Mouse (Mus musculus): Measurements from ENCODE around the gene Gpr155. TPM values are rescaled to one million over a fixed set of nuclear protein-coding genes. Genes with fewer than 3 reads are reported as not detected.

Gpr155 gene
- polyA plus RNA-seq, 2 experiments from 2014 or later = 15.1 to 19.5 TPM

DNA sequence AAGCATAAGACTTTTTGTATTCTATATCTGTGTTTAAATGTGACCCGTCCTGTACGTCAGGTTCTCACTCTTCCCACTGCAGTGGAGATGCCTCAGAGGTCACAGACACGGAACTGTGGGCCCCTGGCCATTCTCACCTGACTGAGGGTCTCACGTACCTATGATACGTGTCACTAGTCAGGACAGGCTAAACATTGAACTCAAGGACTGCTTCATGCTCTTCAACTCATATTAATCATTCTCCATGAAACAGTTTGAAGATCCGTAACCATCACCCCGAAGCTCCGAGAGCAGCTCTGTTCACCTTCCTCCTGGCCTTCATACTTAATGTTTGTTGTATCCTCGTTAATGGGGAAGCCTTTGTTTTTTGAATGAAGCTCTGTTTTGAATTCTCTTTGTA, 68.9 kb downstream of the Gpr155 start:
- no peak for ATAC-seq

DNA sequence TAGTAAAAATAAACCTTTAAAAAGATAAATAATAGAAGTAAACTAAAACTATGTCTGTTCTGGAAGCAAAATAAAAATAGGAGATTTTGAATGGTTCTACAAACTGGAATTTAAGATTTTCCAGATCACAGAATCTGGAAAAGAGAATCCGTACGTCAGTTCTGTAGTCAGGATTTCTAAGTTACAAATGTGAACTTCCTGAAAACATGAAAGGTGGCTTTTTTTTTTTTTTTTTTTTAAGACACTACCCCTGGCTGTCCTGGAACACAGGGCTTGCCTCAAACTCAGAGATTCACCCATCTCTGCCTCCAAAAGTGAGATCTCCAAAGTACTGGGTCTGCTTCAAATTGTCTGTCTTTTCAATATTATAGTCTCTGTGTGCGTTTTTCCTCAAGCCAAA, 72.1 kb downstream of the Gpr155 start:
- ATAC-seq = no peak

DNA sequence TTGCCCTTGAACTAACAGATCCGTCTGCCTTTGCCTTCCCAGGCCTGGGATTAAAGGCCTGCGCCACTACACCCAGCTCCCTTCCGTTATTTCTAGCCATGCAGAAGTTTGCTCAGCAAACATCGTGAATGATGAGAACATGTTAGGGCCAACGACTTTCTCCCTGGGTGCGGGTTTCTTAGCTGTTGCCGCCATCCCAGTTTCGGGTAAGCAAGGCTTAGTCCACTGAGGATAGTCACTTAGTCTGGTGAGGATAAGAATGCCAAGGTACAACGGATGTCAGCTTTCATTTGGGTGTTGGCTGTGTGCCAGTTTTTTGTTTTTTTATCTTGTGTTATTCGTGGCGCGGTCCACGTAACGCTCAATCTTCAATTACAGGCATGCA, 73.3 kb downstream of the Gpr155 start:
- peak; percentile 16 for ATAC-seq

DNA sequence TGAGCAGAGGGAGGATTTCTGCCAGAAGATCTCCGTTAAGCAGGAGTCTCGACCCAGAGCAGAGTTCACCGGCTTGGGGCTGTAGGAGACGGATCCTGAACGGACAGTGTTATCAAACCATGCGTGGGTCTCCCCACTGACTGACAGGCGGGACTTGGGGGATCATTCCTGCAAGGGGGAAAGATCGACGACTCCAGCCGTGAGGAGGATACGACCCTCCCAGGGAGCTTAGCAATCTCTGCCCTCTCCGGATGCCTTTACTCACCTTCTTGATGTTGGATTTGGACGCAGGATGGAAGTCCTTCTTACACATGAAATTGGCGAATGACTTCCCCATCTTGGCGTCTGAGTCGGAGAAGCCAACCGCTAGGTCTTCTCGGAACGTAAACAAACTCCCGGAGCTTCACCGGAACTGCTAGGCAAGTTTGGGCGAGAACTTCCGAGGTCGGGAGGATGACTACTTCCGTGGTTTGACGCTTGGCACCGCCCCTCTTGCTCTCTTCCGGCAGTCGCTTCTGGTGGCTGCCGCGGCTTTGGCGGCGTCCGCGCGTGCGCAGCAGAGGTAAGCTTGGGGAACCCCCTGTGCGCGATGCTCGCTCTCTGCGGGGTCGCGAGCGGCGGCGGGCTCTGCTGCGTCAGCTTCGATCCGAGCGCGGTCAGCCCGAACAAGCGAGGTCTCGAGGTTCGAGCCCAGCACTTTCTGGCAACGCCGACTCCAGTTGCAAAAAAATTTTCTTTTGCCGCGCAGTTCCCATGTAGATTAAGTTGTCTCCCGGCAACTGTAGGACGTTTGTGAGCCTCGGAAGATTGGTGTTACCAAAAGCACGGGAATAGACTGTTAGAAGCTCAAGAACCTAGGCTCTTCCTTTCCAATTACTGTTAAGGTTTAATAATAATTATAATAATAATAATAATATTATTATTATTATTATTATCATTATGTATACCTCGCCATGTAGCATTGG, 73.9 kb downstream of the Gpr155 start, which contains the start of the genes Scrn3 and Cir1:
TSS of gene Scrn3 (plus strand) at position 450 of the 965 bp plus-strand sequence.
TSS of gene Cir1 (minus strand) at position 550 of the 965 bp plus-strand sequence.
- peak; percentile 97 for ATAC-seq

DNA sequence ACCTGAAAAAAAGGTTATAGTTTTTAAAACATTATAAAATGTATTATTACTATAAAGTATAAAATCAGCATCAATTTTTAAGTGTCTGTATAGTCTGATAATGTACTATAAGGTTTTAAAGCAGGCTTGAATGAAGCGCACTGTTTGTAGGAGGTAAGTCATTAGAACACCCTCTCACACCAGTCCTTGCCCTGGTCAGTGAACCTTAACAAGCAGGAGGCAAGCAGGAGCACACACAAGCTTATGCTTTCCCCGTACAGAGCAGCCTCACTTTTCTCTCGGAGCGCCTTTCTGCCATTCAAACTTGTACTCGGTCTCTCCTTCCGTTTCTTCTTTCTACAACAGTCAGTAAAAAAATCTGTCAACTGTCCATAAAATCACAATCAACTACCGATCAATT, 80.4 kb downstream of the Gpr155 start:
- ATAC-seq = no peak

DNA sequence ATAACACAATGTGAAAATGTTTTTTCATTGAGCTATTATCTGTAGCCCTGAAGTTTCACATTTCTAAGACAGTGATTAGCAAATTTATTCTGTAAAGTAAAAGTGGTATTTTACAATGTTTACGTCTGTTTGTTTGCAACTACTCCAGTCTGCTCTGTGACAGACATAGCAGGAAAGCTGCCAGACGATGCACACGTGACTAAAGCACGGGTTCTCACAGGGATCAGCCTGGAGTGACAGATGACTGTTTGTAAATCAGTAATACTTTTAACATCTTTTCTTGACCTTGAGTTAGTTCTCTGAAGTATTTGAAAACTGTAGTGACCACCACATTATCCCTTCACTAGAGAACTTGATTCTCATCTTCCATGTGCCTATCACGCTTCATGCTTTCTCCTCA, 81.9 kb downstream of the Gpr155 start:
- no peak for ATAC-seq

DNA sequence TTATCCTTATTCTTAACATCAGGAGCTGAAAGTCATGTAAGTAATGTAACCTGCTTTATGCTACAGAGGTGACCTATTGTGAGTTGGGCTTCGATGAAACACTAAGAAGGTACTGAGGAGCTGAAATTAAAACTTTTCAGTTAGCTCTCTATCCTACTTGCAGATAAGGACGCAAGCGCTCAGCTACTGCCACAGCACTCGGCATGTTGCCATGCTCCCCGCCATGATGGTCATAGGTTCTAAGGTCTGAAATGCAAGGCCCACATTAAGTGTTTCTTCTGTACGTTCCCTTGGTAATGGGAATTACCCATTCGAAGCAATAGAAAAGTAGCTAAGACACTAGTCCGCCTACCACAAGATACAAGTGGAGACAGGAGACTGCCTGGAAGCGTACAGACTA, 83.7 kb downstream of the Gpr155 start:
- ATAC-seq = no peak

DNA sequence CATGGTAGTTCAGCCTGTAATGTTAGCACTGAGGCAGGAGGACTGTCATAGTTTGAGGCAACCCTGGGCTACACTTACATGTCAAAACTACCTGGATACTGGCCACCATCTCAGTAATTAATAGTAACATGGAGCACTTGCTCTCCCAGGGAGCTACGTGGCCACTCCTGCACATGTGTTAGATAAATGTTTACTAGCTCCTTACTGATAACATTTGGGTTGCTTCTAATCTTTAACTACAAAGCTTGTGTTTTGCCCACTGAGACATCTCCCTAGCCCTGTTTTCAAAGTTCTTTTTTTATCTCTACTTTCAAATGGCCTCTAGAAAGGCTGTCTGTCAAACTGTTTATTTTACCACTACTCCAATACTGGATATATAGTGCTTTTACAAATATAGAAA, 84.4 kb downstream of the Gpr155 start:
- ATAC-seq = no peak

DNA sequence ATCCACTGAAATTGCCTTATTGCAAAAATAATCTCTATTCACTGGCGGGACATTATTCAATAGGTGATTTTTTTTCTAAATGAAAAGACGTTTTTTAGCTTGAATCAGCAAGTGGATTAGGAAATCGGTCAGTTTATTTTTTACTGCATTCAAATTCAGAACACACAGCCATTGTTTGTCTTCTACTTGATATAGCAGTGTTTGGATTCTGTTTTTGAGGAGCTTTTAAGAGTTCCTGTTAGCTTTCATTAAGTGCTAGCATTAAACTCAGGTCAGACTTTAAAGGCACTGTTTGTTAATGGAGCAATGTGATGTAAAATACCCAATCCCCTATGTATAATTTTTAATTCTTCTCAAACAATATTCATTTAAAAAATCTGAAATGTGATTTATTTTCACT, 87.5 kb downstream of the Gpr155 start:
- ATAC-seq = no peak

DNA sequence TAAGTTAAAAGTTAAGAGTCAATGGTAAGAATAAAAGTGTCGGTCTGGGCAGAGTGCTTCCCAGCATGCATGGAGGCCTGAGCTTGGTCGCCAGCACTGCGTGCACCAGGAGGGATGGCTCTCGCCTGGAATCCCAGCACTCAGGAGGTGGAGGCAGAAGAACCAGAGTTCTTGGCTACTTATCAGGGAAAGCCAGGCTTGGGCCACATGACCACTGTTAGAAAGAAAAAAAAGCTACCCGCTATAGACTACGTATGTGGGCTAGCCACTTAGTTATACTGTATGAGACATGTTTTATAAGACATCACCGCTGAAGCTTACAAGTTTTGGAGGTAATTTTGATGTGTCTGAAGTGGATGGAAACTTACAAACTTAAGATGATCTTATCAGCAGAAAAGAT, 88.2 kb downstream of the Gpr155 start:
- ATAC-seq = no peak

DNA sequence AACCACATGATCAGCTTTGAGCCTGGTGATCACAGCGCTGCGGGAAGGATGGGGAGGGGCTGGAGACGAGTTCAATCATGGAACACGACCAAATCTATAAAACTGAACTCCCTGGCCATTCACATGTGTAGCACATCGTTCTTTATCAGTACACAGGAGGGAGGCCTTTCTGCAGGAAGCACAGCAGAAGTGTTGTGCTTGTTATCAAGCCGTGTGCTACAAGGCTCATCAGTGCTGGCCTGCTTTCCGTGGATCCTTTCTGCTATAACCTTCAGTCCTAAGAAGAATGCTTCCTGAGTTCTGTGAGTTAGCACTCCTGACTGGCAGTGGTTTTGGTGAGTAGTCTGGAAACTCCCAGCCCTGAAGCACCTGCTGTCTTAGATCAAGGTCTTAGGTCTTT, 91.3 kb downstream of the Gpr155 start:
- ATAC-seq = no peak

Other genes starting within 250 kb of the Gpr155 start
- gene Ola1, start 167.6 kb downstream of the Gpr155 start, polyA plus RNA-seq (2017; shearing (Covaris generic)) = 100 to 1,000 TPM in 1 of 2 experiments, 10 to 100 TPM in 1; 79.2 to 103 TPM
- not detected for gene Sp9, start 114.6 kb downstream of the Gpr155 start, polyA plus RNA-seq (2017; shearing (Covaris generic))
- 1 to 10 TPM; 5.9 to 7.6 TPM for gene Scrn3, start 74.0 kb downstream of the Gpr155 start, polyA plus RNA-seq (2017; shearing (Covaris generic))
- 10 to 100 TPM; 14.5 to 29.3 TPM for gene Cir1, start 73.9 kb downstream of the Gpr155 start, polyA plus RNA-seq (2017; shearing (Covaris generic))
- gene Wipf1, start 143.2 kb upstream of the Gpr155 start, polyA plus RNA-seq (2017; shearing (Covaris generic)) = 10 to 100 TPM; 70.1 to 72.4 TPM
- not detected for gene Chrna1, start 193.8 kb upstream of the Gpr155 start, polyA plus RNA-seq (2017; shearing (Covaris generic))